Mouse (Mus musculus) kidney, postnatal 25 days (tissue): ENCODE data around the gene Nat9.

Experiments
- DNase-seq, 2 experiments: peaks; one replicate each; pipeline ENCODE4 v3.0.0; 2021; ENCODE audit warnings: mixed read lengths in 2 of 2

Nat9 gene

DNA sequence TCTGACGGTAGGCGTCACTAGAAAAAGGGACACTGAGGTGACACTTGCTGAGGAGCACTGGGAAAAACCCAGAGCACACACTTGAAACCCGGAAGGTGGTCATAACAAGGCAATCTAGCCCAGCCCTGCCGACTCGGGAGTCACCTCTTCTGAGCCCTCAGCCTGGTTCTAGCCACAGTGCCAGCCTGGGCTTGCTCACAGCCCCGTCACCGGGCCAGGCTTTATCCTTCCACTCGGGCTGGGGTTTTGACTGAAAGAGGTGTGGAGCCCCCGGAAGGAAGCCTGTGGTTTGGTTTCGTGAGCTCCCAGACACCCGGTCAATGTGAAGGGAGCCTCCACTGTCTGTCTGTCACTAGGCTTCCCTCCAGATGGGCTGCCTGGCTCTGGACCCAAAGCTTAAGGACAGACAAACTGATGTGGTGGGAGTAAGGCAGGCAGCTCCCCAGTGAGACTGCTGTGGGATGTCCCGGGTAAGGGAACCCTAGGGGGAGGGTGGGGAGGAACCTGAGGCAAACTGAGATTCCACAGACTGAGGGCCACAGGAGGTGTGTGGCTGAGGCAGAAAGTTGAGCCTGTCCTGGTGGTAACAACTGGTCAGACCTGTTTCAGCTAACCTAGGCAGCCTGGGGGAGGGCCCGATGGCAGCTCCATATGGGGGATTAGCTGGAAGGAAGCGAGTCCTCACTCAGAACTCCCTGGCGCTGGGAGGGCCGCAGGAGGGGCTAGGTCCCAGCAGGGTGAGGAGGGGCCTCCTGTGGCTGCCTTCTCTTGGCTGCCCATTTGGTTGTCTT is 13.9 kb downstream of the Nat9 start:
- DNase-seq = peak; percentile 42 to 73

DNA sequence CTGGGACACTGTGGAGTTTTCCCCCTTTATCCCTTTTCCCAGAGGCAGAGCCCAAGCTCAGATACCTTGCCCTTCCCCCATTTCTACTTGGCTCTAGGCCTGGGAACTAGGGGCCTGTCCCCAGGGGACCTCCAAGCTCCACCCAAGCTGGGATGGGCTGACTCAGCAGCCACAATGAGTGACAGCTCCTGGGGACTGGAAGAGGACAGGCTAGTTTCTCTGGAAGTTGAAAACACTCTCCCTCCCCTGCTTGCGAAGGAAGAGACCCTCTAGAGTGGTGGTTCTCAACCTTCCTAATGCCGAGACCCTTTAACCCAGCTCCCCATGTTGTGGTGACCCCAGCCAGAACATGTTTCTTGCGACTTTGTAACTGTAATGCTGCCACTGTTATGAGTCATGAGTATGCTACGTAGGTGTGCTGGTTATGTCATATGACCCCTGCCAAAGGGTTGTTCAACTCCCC is 14.8 kb downstream of the Nat9 start:
- DNase-seq = peak; percentile 79 to 89

DNA sequence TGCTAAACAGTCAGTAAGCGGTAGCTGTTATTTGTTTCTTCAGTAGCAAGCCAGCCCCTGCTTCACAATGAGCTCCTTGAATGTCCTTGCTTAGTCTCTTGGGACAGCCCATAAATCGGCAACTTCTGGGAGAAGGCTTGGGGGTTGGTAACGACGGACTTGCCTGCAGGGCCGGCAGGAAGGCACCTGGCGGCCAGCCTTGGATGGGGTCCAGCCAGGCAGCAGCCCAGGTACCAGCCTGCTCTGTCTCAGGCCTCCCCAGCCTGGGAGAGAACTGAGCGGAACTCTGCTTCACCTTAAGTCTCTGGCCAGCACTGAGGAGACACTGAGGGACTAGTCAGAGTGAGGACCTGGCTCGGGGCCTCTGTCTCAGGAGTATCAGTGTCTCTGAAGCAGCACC is 16.5 kb downstream of the Nat9 start:
- DNase-seq = peak; percentile 78 to 91

DNA sequence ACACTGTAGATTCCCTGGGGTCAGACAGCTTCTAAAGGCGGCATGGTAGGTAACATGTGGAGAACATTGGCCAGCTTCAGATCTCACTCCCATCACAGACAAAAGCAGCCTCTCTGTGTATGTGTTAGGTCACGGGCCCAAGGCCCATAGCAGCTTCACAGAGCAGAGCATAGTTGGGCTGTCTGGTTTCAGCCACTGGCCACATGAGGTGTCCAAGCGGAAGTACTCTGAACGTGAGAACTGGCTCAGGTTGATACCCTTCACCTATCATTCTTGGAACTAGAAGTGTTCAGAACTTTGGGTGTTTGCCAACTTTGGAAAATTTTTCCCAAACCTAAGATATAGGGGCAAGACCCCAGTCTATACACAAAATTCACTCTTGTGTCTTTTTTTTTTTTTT is 18.2 kb downstream of the Nat9 start:
- DNase-seq = no peak

DNA sequence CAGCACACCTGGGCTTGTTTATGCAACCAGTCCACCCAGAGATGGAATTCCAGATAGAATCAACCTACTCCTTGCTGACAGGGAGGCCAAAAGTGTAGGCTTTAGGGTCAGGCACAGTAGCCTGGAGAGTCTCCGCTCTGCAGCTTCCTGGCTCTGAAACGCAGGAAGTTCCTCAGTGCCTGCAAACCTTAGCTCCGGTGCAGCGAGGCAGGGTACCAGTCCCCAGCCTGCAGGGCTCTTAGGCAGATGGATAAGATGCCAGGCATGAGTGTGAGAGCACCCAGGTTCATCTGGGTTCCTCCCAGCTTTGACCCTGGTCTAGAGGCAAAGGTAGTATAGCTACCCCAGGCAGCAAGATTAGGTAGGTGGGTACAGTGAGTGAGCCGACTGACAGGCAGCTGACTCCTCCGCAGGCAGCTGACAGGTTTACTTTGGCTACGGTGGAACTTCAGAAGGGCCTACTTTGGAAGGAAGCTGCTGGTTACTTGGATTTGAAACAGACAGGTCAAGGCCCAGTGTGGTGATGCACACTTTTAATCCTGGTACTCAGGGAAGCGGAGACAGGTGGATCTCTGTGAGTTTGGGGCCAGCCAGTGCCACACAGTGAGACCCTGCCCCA is 19.9 kb downstream of the Nat9 start:
- DNase-seq = no peak

DNA sequence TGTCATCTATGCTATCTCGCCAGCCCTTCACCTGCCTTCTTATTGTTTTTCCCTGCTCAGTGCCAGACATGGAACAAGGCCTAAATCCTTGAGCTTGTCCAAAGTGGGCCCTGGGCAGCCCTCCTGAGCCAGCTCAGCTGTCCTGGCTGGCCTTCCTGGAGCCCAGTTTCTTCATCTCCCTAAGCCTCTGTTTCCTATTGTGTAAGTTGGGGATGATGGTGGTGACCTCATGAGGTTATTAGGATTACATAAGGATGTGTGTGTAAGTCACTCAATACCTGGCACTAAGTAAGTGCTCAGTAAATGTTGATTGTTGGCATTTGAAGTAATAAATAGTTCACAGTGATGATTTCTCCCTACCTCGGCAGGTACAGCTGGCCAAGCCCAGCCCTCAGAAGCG is 20.9 kb downstream of the Nat9 start:
- DNase-seq = no peak

DNA sequence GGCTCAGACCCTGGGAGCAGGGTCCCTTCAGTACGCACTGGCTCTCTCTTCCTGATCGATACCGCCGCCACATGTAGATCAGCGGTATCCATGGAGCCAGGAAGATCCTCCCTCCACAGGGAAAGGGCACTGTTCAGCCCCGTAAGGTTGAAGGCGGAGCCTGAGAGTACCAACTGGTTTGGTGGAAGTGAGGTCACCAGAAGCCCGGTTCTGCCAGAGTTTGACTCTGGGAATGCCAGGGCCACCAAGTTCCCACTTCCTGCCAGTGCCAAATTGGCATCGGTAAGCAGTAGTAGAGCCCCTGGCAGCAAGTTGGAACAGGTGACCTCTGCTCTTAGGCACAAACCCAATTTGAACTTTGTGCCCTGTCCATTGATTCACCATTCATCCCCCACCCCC is 22.7 kb downstream of the Nat9 start:
- DNase-seq = peak; percentile 78 to 93

DNA sequence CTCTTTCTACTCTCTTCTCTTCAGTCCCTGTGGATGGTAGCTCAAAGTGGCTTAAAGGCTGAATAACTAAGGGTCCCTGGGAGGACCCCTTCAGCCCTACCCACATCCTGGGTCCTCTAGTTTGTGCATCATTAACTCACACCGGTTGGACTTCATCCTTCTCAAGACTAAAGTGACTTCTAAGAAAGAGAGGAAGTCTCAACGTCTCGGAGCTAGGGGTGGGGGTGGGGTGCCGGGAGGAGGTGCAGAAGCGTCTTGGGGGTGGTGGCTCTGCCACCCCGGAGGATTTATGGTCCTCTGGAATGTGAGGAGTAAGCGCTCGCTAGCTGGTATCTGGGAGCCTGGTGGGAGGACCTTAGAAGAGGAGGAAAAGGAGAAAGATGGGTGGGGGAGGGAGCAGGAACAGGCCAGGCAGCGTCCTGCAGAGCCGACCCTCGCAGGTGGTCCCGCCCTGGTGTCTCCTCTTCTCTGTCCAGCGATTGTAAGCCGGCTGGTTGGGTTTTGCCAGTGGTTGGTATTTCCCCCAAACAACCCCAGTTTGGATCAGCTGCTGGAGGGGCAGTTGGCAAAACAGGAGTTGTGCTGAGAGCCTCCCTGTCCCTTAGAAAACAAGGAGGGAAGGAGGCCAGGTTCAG is 23.2 kb downstream of the Nat9 start:
- DNase-seq = peak; percentile 56 to 88

DNA sequence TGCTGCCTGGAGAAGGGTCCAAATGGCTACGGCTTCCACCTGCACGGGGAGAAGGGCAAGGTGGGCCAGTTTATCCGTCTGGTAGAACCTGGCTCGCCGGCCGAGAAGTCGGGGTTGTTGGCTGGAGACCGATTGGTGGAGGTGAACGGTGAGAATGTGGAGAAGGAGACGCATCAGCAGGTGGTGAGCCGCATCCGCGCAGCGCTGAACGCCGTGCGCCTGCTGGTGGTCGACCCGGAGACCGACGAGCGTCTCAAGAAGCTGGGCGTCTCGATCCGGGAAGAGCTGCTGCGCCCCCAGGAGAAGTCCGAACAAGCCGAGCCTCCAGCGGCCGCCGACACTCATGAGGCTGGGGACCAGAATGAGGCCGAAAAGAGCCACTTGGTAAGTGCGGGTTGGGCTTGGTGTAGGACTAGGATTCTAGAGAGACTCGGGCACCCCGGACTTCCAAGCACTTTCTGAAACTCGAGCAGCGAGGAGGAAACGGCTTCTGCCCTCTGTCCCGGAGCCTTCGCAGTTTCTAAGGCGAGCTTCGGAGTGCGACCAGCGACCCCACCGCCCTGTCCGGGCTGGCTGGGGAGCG is 24.0 kb downstream of the Nat9 start:
- peak; percentile 38 to 60 for DNase-seq

DNA sequence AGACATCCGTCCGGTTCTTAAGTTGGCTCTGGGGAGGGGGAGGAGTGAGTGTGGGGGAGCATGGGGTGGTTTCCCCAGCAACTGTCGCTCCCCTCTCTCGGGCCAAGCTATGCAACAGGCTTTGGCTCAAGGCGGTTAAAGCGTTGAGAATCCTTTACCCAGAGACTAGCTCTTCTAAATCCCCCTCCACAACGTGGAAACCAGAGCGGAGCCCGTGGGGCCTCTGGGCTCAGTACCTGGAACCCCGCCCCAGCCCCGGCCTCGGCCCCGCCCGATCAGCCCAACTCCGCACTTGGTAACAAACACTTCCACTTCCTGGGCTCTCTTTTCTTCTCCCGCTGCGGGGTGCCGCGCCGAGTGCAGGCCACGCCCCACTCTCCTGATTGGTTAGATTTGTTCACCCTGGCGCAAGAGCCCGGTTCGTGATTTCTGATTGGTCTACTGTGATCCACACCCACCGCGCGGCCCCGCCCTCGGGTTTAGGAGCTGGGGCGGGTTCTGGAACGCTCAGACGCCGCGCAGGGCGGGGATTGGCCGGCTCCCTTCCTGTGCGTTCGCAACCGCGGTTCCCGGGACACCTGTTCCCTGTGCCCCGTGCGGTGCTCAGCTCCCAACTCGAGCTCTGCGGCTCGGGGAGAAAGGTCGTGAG is 24.7 kb downstream of the Nat9 start, which contains the start of gene Slc9a3r1:
Gene Slc9a3r1, plus strand, starts transcription at position 510 of the 649 bp plus-strand sequence.
- DNase-seq = peak; percentile 99

DNA sequence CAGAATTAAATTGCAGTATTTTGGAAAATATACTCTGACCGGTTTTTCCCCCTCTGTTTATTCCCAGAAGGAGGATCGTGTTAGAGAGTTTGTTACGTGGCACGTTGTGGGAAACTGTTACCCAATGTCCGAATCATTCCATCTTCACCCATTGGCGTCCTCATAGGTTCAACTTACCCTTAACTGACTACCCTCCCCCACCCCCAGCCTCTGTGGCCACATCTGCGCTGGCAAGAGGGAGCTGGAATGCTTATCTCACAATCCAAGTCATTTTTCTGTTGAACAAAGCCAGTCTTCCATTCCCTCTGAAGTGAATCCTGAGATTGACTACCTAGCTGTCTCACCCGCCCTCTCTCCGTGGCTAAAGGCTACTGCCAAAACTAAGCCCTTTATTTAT is 25.5 kb downstream of the Nat9 start:
- DNase-seq = no peak

DNA sequence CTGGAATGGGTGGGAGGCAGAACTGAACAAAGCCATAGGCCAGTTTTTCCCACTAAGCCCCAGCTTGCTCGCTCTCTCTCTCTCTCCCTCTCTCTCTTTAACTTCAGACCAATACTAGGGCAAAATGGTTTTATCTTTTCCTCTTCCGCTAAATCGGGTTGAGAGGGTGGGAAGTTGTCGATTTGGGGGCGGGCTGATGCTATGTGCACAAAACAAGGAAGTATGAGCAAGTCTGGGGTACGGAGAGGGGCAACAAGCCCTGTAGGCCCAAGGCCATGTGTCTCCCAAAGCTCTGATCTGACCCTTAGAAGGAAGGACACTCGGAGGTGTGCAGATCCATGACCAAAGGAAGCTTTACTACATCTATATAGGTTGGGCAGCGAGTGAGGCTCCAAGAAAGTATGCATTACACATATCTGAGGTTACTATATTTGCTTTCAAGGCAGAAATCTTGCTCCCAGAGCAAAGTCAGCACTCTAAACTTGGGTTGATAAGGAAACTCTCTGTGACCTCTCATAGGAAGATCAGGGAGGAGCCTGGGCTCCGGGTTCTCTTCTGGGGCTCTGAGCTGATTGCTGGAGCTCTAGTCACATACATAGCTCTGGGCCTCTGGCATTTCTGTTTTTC is 26.0 kb downstream of the Nat9 start:
- DNase-seq = no peak

DNA sequence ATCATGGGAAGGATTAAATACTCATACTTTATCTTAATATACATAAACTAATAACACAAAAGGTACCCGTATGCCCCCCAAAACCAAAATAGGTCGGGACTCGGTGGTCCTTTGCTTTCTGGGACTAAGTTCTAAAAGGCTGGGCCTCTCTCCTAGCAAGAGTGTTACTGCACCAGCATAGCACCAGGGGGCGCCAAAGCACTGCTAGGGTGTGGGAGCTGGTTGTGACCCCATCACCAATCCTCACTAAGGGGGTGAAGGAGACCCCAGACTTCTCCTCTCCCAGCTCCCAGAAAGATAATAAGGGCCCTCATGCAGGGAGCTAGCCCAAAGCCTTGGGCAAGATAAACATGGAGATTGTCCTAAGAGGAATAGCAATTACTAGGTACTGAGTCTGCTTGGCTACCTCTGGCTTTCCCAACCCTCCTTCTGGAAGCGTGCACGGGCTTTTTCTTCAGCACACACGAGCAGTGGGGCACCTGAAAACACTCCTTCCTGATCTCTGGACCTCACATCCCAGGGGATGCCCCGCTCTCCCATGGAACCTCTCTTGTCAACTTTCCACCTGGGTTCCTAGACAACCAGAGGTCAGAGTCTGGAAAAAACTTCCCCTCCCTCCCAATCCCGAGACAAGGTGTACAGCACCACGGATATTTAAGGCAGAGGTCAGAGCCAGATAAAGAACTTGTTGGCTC is 26.6 kb downstream of the Nat9 start:
- DNase-seq = peak; percentile 82 to 84

DNA sequence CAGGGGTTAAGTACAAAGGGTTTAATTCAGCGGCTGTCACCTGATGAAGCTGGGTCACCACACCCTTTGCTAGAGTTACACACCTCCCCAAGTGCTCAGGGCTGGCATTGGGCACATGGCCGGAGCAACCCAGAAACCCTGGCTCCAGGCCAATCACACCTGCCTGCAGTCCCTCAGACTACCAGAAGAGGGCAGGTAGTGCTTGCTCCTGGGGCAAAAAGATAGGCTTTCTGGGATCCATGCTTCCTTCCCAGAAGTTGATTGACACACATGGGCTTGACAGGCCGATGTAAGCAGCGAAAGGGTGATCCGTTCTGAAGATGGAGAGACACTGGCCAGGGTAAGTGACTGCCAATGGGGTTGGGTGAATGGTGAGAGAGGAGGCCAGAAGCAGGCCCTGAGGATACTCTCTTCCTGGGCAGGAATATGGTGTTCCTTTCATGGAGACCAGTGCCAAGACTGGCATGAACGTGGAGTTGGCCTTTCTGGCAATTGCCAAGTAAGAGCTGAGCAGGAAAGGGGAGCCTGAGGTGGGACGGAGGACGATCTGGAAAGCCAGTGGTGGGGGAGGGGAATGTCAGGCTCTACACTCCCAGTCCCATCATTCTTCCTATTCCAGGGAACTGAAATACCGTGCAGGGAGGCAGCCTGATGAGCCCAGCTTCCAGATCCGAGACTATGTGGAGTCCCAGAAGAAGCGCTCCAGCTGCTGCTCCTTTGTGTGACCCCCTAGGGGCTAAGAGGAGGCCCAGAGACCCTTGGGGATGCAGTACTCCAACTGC is 27.5 kb downstream of the Nat9 start:
- peak; percentile 90 to 91 for DNase-seq

DNA sequence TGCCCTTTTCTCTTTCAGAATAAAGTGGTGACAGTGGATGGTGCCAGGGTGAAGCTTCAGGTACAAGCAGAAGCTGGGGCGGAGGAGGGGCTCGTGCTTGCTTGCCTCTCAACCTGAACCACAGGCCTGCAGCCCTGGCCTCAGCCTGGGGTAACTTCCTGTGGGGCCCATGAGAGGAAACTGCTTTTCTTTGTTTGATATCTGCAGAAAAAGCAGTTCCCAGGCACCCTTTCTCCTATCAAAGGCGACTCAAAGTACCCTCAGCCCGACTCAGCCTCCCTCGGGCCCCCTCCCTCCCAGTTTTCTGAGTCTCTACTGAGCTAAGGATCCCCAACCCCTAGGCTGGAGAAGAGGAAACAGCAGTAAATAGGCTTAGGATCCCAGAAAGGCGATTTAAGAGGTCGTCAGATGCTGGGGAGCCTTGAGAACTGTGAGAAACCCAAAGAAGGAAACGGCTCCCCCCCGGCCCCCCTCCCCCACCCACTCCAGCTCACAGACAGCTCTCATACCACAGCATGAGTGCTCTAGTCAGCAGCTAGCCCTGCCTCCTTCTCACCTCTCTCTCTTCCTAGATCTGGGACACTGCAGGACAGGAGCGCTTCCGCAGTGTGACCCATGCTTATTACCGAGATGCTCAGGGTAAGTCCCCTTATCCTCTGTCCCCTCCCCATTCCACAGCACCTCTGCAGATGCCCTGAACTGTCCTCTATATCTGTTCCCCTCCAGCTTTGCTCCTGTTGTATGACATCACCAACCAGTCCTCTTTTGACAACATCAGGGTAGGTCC is 29.5 kb downstream of the Nat9 start:
- no peak for DNase-seq

DNA sequence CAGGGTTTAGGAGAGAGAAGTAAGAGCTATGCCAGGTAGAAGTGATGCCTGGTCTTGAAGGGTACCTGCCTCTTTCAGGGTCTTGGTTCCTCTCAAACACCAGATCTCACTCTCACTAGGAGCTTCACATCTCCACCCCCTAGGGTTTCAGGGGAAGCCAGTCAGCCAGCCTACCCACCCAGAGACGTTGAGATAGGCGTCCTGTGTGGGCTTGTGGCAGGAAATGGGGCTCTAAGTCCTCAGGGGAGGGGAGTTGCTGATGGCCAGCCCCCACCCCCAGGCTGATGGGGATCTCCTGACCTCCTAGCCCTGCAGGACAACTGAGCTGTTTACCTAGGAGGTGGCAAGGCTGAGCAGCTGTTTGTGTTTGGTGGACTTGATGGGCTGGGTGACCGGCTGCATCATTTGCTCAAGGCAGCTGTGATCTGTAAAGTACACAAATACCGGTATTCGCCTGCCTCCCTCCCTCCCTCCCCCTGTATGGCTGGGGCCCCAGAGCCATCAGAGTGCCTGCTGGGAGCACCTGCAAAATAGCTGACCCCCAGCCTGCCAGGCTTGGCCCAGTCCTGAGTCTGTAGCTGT is 32.5 kb downstream of the Nat9 start:
- no peak for DNase-seq

DNA sequence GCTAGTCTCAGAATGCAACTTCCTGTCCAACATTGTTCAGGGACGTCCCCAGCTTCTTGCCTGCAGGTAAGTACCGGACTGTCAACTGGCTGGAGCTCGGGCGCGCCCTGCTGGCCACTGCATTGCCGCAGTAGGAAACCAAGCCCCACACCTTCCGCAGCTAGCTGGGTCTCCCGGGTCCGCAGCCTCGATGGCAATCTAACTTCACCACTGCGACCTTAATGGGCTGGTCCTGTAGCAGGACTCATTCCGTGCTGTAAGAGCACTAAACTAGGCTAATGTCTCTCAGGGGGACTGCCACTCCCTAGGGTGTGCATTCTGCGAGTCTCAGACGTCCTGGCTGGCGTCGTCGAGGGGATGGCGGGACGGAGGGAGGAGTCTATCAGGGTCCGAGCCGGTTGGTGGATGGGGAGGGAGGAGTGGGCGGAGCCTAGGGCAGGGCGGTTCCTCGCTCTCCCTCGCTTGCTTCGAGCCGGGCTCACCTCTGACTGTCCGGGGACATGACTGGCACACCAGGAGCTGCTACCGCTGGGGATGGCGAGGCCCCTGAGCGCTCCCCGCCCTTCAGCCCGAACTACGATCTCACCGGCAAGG is 33.9 kb downstream of the Nat9 start:
- peak; percentile 85 to 88 for DNase-seq

DNA sequence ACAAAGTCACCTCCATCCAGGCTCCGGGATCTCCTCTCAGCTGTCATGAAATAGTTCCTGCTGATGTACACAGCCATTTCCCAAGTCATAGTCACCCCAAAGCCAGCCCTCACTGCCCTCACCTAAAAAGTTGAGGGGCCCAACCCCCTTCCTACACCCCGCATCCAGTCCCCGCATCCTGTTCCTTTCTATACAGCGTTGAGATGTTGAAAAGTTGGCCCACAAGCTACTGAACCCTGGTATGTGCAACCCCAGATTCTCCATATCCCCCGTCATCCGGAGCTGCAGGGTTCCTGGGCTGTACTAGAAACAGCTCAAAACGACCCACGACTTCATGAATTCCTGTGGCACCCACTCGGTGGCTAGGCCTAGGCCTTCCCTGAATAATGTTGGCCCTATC is 34.6 kb downstream of the Nat9 start:
- no peak for DNase-seq

DNA sequence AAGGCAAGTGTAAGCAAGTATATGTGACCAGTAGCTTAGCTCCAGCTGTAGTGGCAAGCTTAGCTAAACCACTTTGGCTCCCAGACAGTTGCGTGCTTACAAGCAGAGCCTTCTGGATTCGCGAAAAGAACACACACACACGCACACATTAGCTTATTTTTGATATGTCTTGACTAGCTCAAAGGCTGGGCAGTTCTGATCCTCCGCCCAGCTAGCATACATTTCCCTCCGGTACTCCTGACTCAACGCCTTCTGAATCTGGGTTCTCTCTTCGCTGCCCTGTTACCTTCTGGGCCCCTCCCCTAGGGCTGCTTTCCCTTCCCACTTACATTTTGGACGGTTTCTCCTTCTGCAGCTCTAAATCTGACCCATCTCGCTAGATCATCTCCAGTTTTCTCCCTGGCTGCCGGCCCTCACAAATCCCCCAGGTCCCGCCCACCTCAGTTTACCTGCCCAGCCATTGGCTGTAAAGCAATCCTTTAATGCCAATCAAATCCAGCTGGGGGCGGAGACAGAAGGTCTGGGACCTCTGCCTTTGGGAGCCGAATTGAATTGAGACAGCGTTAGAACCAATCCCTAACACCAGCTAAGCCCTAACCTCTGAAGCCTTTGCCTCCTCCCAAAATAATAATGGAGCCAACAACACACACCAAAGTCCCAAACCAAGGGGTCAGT is 35.8 kb downstream of the Nat9 start:
- peak; percentile 71 to 76 for DNase-seq
